Mouse (Mus musculus): ENCODE measurements around the gene Rims3. TPM values are rescaled to one million over a fixed set of nuclear protein-coding genes. Genes with fewer than 3 reads are reported as not detected.
A peak's percentile ranks its signal among the peaks of the same experiment; 100 is the strongest.

Gene Rims3
- polyA plus RNA-seq, 1 experiment from 2014 or later = 0.66 TPM

- Histone ChIP-seq H3K27me3 (replicated peaks; ENCODE audit: control insufficient read depth, insufficient read depth, low read length) (no peaks in the 10 kb centered on the region), H3K4me1 (replicated peaks; ENCODE audit: control insufficient read depth, insufficient read depth, low read length) (0 out of 2 replicates have a peak, but pooled peaks cover 2% of the 10 kb centered on the region), H3K4me3 (ENCODE audit: low read depth, low read length) (no peak overlapping the region), H3K9ac (ENCODE audit: low read depth, low read length) (no peak overlapping the region), H3K9me3 (ENCODE audit: control insufficient read depth, low read length) (no peaks in the 10 kb centered on the region), H3K27ac (ENCODE audit: low read depth, low read length) (no peak overlapping the region), H3K36me3 (ENCODE audit: control insufficient read depth, insufficient read depth, low read length) (no peaks in the 10 kb centered on the region), H3K4me2 (no peak overlapping the region)
- 82% methylated on average over 6 of the region's 6 CpGs for WGBS
- ATAC-seq (replicated peaks; ENCODE audit: low FRiP score) (no peak), DNase-seq (ENCODE audit: low spot score) (no peak)
Observed at GRCm38 (mm10) chr4:120911086-120911485, 56.5 kb downstream of the Rims3 start.

GRCm38 (mm10) chr4:120912866-120913265 is 58.2 kb downstream of the Rims3 start:
- no peak overlapping the region for H3K4me3 ChIP-seq (ENCODE audit: low read depth, low read length)
- 58% methylated on average over 4 of the region's 4 CpGs for WGBS
- DNase-seq (ENCODE audit: low spot score) = no peak
- no peaks in the 10 kb centered on the region for H3K36me3 ChIP-seq (ENCODE audit: control insufficient read depth, insufficient read depth, low read length)
- H3K27me3 ChIP-seq (replicated peaks; ENCODE audit: control insufficient read depth, insufficient read depth, low read length) = no peaks in the 10 kb centered on the region
- no peak overlapping the region for H3K9ac ChIP-seq (ENCODE audit: low read depth, low read length)
- H3K27ac ChIP-seq (ENCODE audit: low read depth, low read length) = no peak overlapping the region
- 0 out of 2 replicates have a peak, but pooled peaks cover 2% of the 10 kb centered on the region for H3K4me1 ChIP-seq (replicated peaks; ENCODE audit: control insufficient read depth, insufficient read depth, low read length)
- no peak for ATAC-seq (replicated peaks; ENCODE audit: low FRiP score)
- H3K9me3 ChIP-seq (ENCODE audit: control insufficient read depth, low read length) = no peaks in the 10 kb centered on the region
- no peak overlapping the region for H3K4me2 ChIP-seq

DNA sequence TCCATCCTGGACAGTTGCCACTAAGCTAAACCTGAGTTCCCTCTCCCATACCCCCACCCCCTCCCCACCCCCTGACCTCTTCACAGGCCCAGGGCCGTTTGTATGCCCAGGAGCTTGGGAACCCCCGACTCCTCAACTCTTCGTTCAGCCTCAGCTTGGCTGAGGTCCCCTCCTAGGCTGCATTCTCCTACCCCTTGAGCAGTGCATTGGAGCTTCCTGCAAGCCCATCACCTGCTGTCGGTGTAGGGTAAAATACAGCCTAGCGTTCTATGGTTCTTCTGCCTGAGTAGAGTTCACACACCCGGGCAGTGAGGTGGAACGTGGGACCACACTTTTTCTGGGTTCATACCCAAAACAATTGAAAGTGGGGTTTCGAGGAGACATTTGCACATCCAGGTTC is 58.8 kb downstream of the Rims3 start:
- H3K27ac ChIP-seq (ENCODE audit: low read depth, low read length) = no peak overlapping the region
- H3K27me3 ChIP-seq (replicated peaks; ENCODE audit: control insufficient read depth, insufficient read depth, low read length) = no peaks in the 10 kb centered on the region
- H3K4me3 ChIP-seq (ENCODE audit: low read depth, low read length) = no peak overlapping the region
- H3K9me3 ChIP-seq (ENCODE audit: control insufficient read depth, low read length) = no peaks in the 10 kb centered on the region
- H3K4me2 ChIP-seq = no peak overlapping the region
- ATAC-seq (replicated peaks; ENCODE audit: low FRiP score) (no peak), DNase-seq (ENCODE audit: low spot score) (no peak)
- H3K9ac ChIP-seq (ENCODE audit: low read depth, low read length) = no peak overlapping the region
- 60% methylated on average over 8 of the region's 8 CpGs for WGBS
- 0 out of 2 replicates have a peak, but pooled peaks cover 2% of the 10 kb centered on the region for H3K4me1 ChIP-seq (replicated peaks; ENCODE audit: control insufficient read depth, insufficient read depth, low read length)
- H3K36me3 ChIP-seq (ENCODE audit: control insufficient read depth, insufficient read depth, low read length) = no peaks in the 10 kb centered on the region

DNA sequence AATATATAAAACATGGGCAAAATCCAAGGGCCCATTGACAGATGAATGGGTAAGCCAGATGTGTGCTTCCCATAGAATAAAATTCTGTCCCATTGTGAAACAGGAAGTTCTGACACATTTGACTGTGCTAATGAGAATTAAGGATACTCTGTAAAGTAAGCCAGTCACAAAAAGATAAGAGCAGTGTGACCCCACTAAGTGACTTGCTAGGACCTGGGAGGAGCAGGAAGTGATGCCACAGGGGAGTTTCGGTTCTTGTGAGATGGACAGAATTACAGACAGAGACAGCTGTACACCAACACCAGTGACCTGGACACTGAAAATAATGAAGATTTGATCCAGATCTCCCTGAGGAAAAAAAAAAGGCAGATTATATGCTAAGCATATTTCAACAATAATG is 59.2 kb downstream of the Rims3 start:
- ATAC-seq (replicated peaks; ENCODE audit: low FRiP score) (no peak), DNase-seq (ENCODE audit: low spot score) (no peak)
- Histone ChIP-seq H3K4me1 (replicated peaks; ENCODE audit: control insufficient read depth, insufficient read depth, low read length) (0 out of 2 replicates have a peak, but pooled peaks cover 2% of the 10 kb centered on the region), H3K27me3 (replicated peaks; ENCODE audit: control insufficient read depth, insufficient read depth, low read length) (no peaks in the 10 kb centered on the region), H3K4me2 (no peak overlapping the region), H3K9me3 (ENCODE audit: control insufficient read depth, low read length) (no peaks in the 10 kb centered on the region), H3K4me3 (ENCODE audit: low read depth, low read length) (no peak overlapping the region), H3K27ac (ENCODE audit: low read depth, low read length) (no peak overlapping the region), H3K36me3 (ENCODE audit: control insufficient read depth, insufficient read depth, low read length) (no peaks in the 10 kb centered on the region), H3K9ac (ENCODE audit: low read depth, low read length) (no peak overlapping the region)
- WGBS = 31% methylated on average over 1 of the region's 1 CpGs

DNA sequence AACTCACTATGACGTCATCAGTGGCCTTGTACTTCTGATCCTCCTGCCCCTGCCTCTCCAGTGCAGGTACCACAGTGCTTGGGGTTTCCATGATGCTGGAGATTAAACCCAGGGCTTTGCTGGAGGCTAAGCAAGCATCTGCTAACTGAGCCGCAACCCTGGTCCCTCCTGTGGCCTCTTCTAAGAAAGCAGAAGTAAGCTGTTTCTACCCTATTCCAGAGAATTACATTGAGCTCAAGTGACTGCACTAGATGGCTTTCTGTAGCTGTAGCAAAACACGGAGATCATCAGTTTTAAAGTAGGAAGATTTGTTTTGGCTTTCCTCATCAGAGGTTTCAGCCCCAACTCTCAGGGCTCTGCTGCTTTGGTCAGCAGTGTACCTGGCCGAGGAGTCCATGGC is 59.9 kb downstream of the Rims3 start:
- Histone ChIP-seq H3K9ac (ENCODE audit: low read depth, low read length) (no peak overlapping the region), H3K4me1 (replicated peaks; ENCODE audit: control insufficient read depth, insufficient read depth, low read length) (0 out of 2 replicates have a peak, but pooled peaks cover 2% of the 10 kb centered on the region), H3K27me3 (replicated peaks; ENCODE audit: control insufficient read depth, insufficient read depth, low read length) (no peaks in the 10 kb centered on the region), H3K4me3 (ENCODE audit: low read depth, low read length) (no peak overlapping the region), H3K36me3 (ENCODE audit: control insufficient read depth, insufficient read depth, low read length) (no peaks in the 10 kb centered on the region), H3K9me3 (ENCODE audit: control insufficient read depth, low read length) (no peaks in the 10 kb centered on the region), H3K4me2 (no peak overlapping the region), H3K27ac (ENCODE audit: low read depth, low read length) (no peak overlapping the region)
- DNase-seq (ENCODE audit: low spot score) = no peak
- ATAC-seq (replicated peaks; ENCODE audit: low FRiP score) = no peak
- WGBS = 60% methylated on average over 4 of the region's 4 CpGs

- DNase-seq (ENCODE audit: low spot score) = no peak
- no peaks in the 10 kb centered on the region for H3K9me3 ChIP-seq (ENCODE audit: control insufficient read depth, low read length)
- H3K4me3 ChIP-seq (ENCODE audit: low read depth, low read length) = no peak overlapping the region
- ATAC-seq (replicated peaks; ENCODE audit: low FRiP score) = no peak
- no peak overlapping the region for H3K9ac ChIP-seq (ENCODE audit: low read depth, low read length)
- H3K27me3 ChIP-seq (replicated peaks; ENCODE audit: control insufficient read depth, insufficient read depth, low read length) = no peaks in the 10 kb centered on the region
- no peak overlapping the region for H3K27ac ChIP-seq (ENCODE audit: low read depth, low read length)
- peaks cover 16% of the 10 kb centered on the region for H3K36me3 ChIP-seq (ENCODE audit: control insufficient read depth, insufficient read depth, low read length)
- H3K4me1 ChIP-seq (replicated peaks; ENCODE audit: control insufficient read depth, insufficient read depth, low read length) = peaks cover 2% of the 10 kb centered on the region
- 93% methylated on average over 8 of the region's 8 CpGs for WGBS
- no peak overlapping the region for H3K4me2 ChIP-seq
Observed at GRCm38 (mm10) chr4:120921461-120921860, 66.8 kb downstream of the Rims3 start.

- H3K9me3 ChIP-seq (ENCODE audit: control insufficient read depth, low read length) = no peaks in the 10 kb centered on the region
- peak; percentile 99 for ATAC-seq (replicated peaks; ENCODE audit: low FRiP score)
- peak within 1 kb of the TSS; percentile 85 for H3K27ac ChIP-seq (ENCODE audit: low read depth, low read length)
- H3K27me3 ChIP-seq (replicated peaks; ENCODE audit: control insufficient read depth, insufficient read depth, low read length) = no peaks in the 10 kb centered on the region
- H3K4me1 ChIP-seq (replicated peaks; ENCODE audit: control insufficient read depth, insufficient read depth, low read length) = peaks cover 2% of the 10 kb centered on the region
- peak; percentile 95 for DNase-seq (ENCODE audit: low spot score)
- H3K9ac ChIP-seq (ENCODE audit: low read depth, low read length) = peak within 1 kb of the TSS; percentile 73
- H3K4me3 ChIP-seq (ENCODE audit: low read depth, low read length) = peak within 1 kb of the TSS; percentile 70
- under 1% methylated on average over 33 of the region's 33 CpGs for WGBS
- H3K4me2 ChIP-seq = peak within 1 kb of the TSS; percentile 72
- peaks cover 16% of the 10 kb centered on the region for H3K36me3 ChIP-seq (ENCODE audit: control insufficient read depth, insufficient read depth, low read length)
Observed at GRCm38 (mm10) chr4:120924554-120925299, 70.1 kb downstream of the Rims3 start, which contains the start of gene Exo5. Gene Exo5, minus strand, starts transcription at chr4:120925017.

DNA sequence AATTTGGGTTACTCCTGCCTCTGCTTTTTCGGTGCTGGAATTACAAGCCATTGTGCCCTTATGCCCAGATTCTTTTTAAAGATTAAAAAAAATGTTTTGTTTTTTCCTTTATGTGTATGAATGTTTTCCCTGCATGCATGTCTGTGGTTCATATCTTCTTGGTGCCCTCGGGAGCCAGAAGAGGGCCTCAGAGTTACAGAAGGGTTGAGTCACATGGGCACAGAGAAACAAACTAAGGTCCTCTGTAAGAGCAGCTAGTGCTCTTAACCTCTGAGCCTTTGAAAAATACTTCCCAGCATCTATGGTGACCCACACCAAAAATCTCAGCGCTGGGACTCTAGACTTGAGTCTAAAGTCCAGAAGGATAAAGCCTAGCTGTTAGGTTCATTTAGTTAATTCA is 70.8 kb downstream of the Rims3 start:
- DNase-seq (ENCODE audit: low spot score) (no peak), ATAC-seq (replicated peaks; ENCODE audit: low FRiP score) (peak; percentile 78)
- WGBS = 18% methylated on average over 3 of the region's 3 CpGs
- Histone ChIP-seq H3K27me3 (replicated peaks; ENCODE audit: control insufficient read depth, insufficient read depth, low read length) (no peaks in the 10 kb centered on the region), H3K27ac (ENCODE audit: low read depth, low read length) (peak overlapping the region; percentile 85), H3K9ac (ENCODE audit: low read depth, low read length) (peak overlapping the region; percentile 73), H3K4me3 (ENCODE audit: low read depth, low read length) (peak overlapping the region; percentile 70), H3K4me2 (peak overlapping the region; percentile 72), H3K9me3 (ENCODE audit: control insufficient read depth, low read length) (no peaks in the 10 kb centered on the region), H3K4me1 (replicated peaks; ENCODE audit: control insufficient read depth, insufficient read depth, low read length) (peaks cover 2% of the 10 kb centered on the region), H3K36me3 (ENCODE audit: control insufficient read depth, insufficient read depth, low read length) (peaks cover 16% of the 10 kb centered on the region)

- Histone ChIP-seq H3K36me3 (ENCODE audit: control insufficient read depth, insufficient read depth, low read length) (peaks cover 14% of the 10 kb centered on the region), H3K9me3 (ENCODE audit: control insufficient read depth, low read length) (no peaks in the 10 kb centered on the region), H3K27ac (ENCODE audit: low read depth, low read length) (no peak overlapping the region), H3K4me1 (replicated peaks; ENCODE audit: control insufficient read depth, insufficient read depth, low read length) (peaks cover 2% of the 10 kb centered on the region), H3K27me3 (replicated peaks; ENCODE audit: control insufficient read depth, insufficient read depth, low read length) (no peaks in the 10 kb centered on the region), H3K4me3 (ENCODE audit: low read depth, low read length) (no peak overlapping the region), H3K9ac (ENCODE audit: low read depth, low read length) (no peak overlapping the region), H3K4me2 (no peak overlapping the region)
- DNase-seq (ENCODE audit: low spot score) (no peak), ATAC-seq (replicated peaks; ENCODE audit: low FRiP score) (no peak)
- WGBS = 82% methylated on average over 3 of the region's 3 CpGs
Observed at GRCm38 (mm10) chr4:120928686-120929085, 74.1 kb downstream of the Rims3 start.

All from liver, embryonic 11.5 days (tissue).